Mouse (Mus musculus): ENCODE results near the gene Elmo3.

DNA sequence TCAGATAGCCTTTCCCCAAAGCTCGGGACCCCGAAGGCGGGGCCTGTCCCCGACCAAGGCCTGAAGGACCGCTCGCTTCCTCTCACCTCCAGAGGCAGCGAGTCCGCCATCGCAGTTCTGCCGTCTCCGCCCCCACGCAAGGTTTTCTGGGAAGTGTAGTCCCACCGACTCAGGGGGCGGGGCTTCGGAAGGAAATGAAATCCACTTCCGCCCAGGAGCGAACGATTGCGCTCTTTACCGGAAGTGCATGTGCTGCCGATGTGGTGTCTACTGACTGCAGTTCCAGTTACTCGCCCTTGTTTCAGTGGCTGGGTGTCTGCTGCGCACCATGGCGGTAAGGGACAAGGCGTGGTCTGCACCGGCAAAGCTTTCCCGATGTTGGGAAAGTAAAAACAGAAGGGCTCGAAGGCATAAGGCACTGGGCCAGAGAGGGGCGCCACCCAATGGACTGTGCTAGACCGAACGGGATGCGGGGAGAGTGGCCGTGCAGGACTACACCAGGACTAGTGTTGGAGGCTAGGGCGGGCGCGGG lies 20.8 kb downstream of the Elmo3 start, which contains the start of the genes Lrrc29 and Tmem208:
- TF ChIP-seq CTCF (conservative IDR thresholded peaks at IDR 0.05 in 1 of 2, IDR thresholded peaks at IDR 0.05 in 1 of 2; ENCODE audit: low read depth in 2 of 2, low read length in 2 of 2) (peak in 1 of 2 experiments; percentile 64; a peak in 2 of 4 replicates), EP300 (IDR thresholded peaks at IDR 0.05; ENCODE audit: low read length) (no peak)

Data from CH12.LX (cell line).